Mouse (Mus musculus) C2C12 (cell line): ENCODE data around the gene Fhit.

Source experiments
- CTCF ChIP-seq: IDR thresholded peaks from one replicate; pipeline ENCODE4 v1.5.1; 2011; ENCODE audit not compliant: control insufficient read depth, insufficient read depth, insufficient read length
- FOSL1 ChIP-seq: IDR thresholded peaks from one replicate; pipeline ENCODE4 v1.8.0; 2011; ENCODE audit warnings: mild to moderate bottlenecking, low read length; ENCODE audit not compliant: poor library complexity, insufficient read depth, severe bottlenecking
- MAX ChIP-seq: IDR thresholded peaks from one replicate; pipeline ENCODE4 v1.6.1; 2011; ENCODE audit warnings: mild to moderate bottlenecking, control low read depth
- MYOD1 ChIP-seq: IDR thresholded peaks from one replicate; pipeline ENCODE4 v1.6.1; 2011; ENCODE audit warnings: low read depth; ENCODE audit not compliant: control insufficient read depth, insufficient read length
- USF1 ChIP-seq: IDR thresholded peaks from one replicate; pipeline ENCODE4 v1.6.1; 2011; ENCODE audit warnings: low read depth, mild to moderate bottlenecking, control low read depth, moderate library complexity

DNA sequence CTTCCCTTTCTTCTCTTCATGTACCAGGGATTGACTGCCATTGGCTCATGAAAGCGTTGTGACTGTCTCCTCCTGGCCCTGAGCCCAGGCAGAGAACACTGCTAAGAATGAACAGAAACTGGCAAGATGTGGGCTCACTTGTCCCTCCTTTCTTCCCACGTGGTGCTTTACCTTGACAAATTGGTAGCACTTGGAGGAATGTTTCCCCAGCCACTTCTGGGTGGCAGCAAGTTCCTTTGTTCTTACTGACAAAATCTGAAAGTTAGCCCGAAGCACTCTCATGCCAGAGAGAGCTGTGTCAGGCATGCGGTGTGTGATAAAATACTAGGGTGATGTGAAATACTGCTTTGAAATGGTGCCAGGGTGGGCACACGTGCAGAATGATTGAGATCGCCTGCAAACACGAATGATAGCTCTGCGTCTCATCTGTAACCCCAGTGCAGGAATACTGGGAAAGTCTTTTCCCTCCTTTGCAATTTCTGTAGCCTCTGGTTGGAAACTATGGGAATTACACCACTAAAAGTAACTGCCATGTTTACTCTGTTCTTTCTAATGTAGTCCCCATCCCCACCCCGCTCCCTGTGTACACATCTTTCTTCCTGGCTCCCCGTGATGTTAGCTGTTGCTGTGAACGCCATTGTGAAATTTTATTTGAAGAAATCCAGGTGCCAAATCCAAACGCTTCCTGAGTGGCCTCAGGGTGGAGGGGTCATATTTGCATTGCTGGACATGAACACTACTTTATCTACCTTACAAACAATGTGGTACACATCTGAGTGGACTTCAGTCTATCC lies 1555.1 kb downstream of the Fhit start:
- TF ChIP-seq CTCF (no peak), FOSL1 (no peak), MAX (no peak), MYOD1 (no peak), USF1 (no peak)
